Mouse (Mus musculus) forebrain, embryonic 12.5 days (tissue): ENCODE measurements around the gene Mgp. TPM values are rescaled to one million over a fixed set of nuclear protein-coding genes. Genes with fewer than 3 reads are reported as not detected.

ENCODE experiments used
- ATAC-seq: fragments of 200-750 bp; cut with Nextera tagmentation; 2 replicates; pipeline ENCODE4 v1.8.0; 2017; ENCODE audit warnings: moderate TSS enrichment; ENCODE audit not compliant: low FRiP score
- H3K27ac ChIP-seq: fragments of 300-500 bp; sonication (generic); 2 replicates; pipeline ENCODE4 v1.5.1; 2016; ENCODE audit warnings: mild to moderate bottlenecking
- H3K27me3 ChIP-seq: fragments of 300-500 bp; sonication (generic); 2 replicates; pipeline ENCODE4 v1.6.1; 2016; ENCODE audit warnings: mild to moderate bottlenecking
- H3K36me3 ChIP-seq: fragments of 300-500 bp; sonication (generic); replicated peaks from 2 replicates; pipeline ENCODE4 v1.6.1; 2016; ENCODE audit warnings: mild to moderate bottlenecking
- H3K4me1 ChIP-seq: fragments of 300-500 bp; sonication (generic); 2 replicates; pipeline ENCODE4 v1.6.1; 2016
- H3K4me2 ChIP-seq: fragments of 300-500 bp; sonication (generic); 2 replicates; pipeline ENCODE4 v1.6.1; 2016; ENCODE audit warnings: mild to moderate bottlenecking, moderate library complexity
- H3K4me3 ChIP-seq: fragments of 300-500 bp; sonication (generic); replicated peaks from 2 replicates; pipeline ENCODE4 v1.5.1; 2016; ENCODE audit warnings: mild to moderate bottlenecking
- H3K9ac ChIP-seq: fragments of 300-500 bp; sonication (generic); 2 replicates; pipeline ENCODE4 v1.6.1; 2016; ENCODE audit warnings: mild to moderate bottlenecking
- H3K9me3 ChIP-seq: fragments of 300-500 bp; sonication (generic); 2 replicates; pipeline ENCODE4 v1.6.1; 2016
- WGBS: fragments of 180-500 bp; shearing (Covaris S2); methylation state at CpG from one replicate; pipeline ENCODE4 v1.1.7; 2016; 5-methylcytosine and 5-hydroxymethylcytosine counted together
- polyA plus RNA-seq: library from polyadenylated mRNA; unstranded; fragments of >200 nt; fragmentation: Nextera tagmentation; extraction: Ambion mirVana; gene quantifications from 2 replicates; pipeline ENCODE4 v1.2.1, GENCODE M21; 2016

Gene Mgp
- polyA plus RNA-seq, 1 experiment from 2014 or later, result 7.2 TPM

GRCm38 (mm10) chr6:136857873-136858260 is 17.8 kb downstream of the Mgp start:
- Histone ChIP-seq H3K4me2 (no peak overlapping the region), H3K4me3 (no peak overlapping the region), H3K9me3 (no peaks in the 10 kb centered on the region), H3K27ac (no peak overlapping the region), H3K9ac (no peak overlapping the region), H3K27me3 (no peaks in the 10 kb centered on the region), H3K4me1 (peaks cover under 1% of the 10 kb centered on the region; the same call in 1 of the 2 replicates), H3K36me3 (no peaks in the 10 kb centered on the region)
- 72% methylated on average over 11 of the region's 11 CpGs for WGBS
- ATAC-seq, result no peak

- Histone ChIP-seq H3K4me1 (peaks cover 4% of the 10 kb centered on the region; the same call in 1 of the 2 replicates), H3K27ac (no peak within 1 kb of the TSS), H3K9me3 (no peaks in the 10 kb centered on the region), H3K36me3 (no peaks in the 10 kb centered on the region), H3K27me3 (no peaks in the 10 kb centered on the region), H3K4me2 (no peak within 1 kb of the TSS), H3K9ac (no peak within 1 kb of the TSS), H3K4me3 (no peak within 1 kb of the TSS)
- no peak for ATAC-seq
- 81% methylated on average over 18 of the region's 18 CpGs for WGBS
Measured at GRCm38 (mm10) chr6:136857186-136857872, 18.3 kb downstream of the Mgp start, which contains the start of gene Art4. Gene Art4 (minus strand): TSS chr6:136857733.

GRCm38 (mm10) chr6:136856071-136856636 is 19.5 kb downstream of the Mgp start:
- Histone ChIP-seq H3K4me3 (no peak overlapping the region), H3K4me2 (no peak overlapping the region), H3K27ac (no peak overlapping the region), H3K27me3 (no peaks in the 10 kb centered on the region), H3K9ac (no peak overlapping the region), H3K36me3 (no peaks in the 10 kb centered on the region), H3K4me1 (peaks cover 4% of the 10 kb centered on the region; the same call in 1 of the 2 replicates), H3K9me3 (no peaks in the 10 kb centered on the region)
- ATAC-seq, result no peak
- 67% methylated on average over 14 of the region's 14 CpGs for WGBS

GRCm38 (mm10) chr6:136855183-136855582 is 20.4 kb downstream of the Mgp start:
- whole genome bisulfite sequencing, result 73% methylated on average over 2 of the region's 2 CpGs
- Histone ChIP-seq H3K36me3 (no peaks in the 10 kb centered on the region), H3K4me3 (no peak overlapping the region), H3K4me2 (no peak overlapping the region), H3K4me1 (peaks cover 4% of the 10 kb centered on the region; the same call in 1 of the 2 replicates), H3K9ac (no peak overlapping the region), H3K27ac (no peak overlapping the region), H3K27me3 (no peaks in the 10 kb centered on the region), H3K9me3 (no peaks in the 10 kb centered on the region)
- no peak for ATAC-seq

- H3K4me1 ChIP-seq, result peaks cover 4% of the 10 kb centered on the region; the same call in 1 of the 2 replicates
- no peak overlapping the region for H3K27ac ChIP-seq
- H3K9ac ChIP-seq, result no peak overlapping the region
- H3K36me3 ChIP-seq, result no peaks in the 10 kb centered on the region
- H3K4me2 ChIP-seq, result no peak overlapping the region
- H3K27me3 ChIP-seq, result no peaks in the 10 kb centered on the region
- ATAC-seq, result no peak
- H3K4me3 ChIP-seq, result no peak overlapping the region
- 91% methylated on average over 11 of the region's 11 CpGs for WGBS
- H3K9me3 ChIP-seq, result no peaks in the 10 kb centered on the region
Measured at GRCm38 (mm10) chr6:136854361-136854781, 21.3 kb downstream of the Mgp start.

- Histone ChIP-seq H3K36me3 (no peaks in the 10 kb centered on the region), H3K27me3 (no peaks in the 10 kb centered on the region), H3K27ac (0 out of 2 replicates have a peak overlapping the region, but pooled peaks have one; percentile 25), H3K9me3 (no peaks in the 10 kb centered on the region), H3K4me2 (no peak overlapping the region), H3K4me1 (peaks cover 4% of the 10 kb centered on the region; the same call in 1 of the 2 replicates), H3K4me3 (no peak overlapping the region), H3K9ac (no peak overlapping the region)
- ATAC-seq, result no peak
- WGBS, result 53% methylated on average over 3 of the region's 3 CpGs
Measured at GRCm38 (mm10) chr6:136852762-136853161, 22.9 kb downstream of the Mgp start.

- WGBS, result 79% methylated on average over 4 of the region's 4 CpGs
Measured at GRCm38 (mm10) chr6:136852348-136852747, 23.3 kb downstream of the Mgp start.

GRCm38 (mm10) chr6:136850267-136850666 is 25.4 kb downstream of the Mgp start:
- H3K4me3 ChIP-seq, result no peak overlapping the region
- H3K27me3 ChIP-seq, result no peaks in the 10 kb centered on the region
- no peaks in the 10 kb centered on the region for H3K36me3 ChIP-seq
- no peak overlapping the region for H3K4me2 ChIP-seq
- H3K9me3 ChIP-seq, result no peaks in the 10 kb centered on the region
- H3K4me1 ChIP-seq, result peaks cover 4% of the 10 kb centered on the region; the same call in 1 of the 2 replicates
- H3K9ac ChIP-seq, result no peak overlapping the region
- WGBS, result 86% methylated on average over 6 of the region's 6 CpGs
- no peak overlapping the region for H3K27ac ChIP-seq
- no peak for ATAC-seq

More at GRCm38 (mm10) chr6:136852348-136852747, 23.3 kb downstream of the Mgp start:
- Histone ChIP-seq H3K27ac (no peak overlapping the region), H3K4me3 (no peak overlapping the region), H3K4me2 (no peak overlapping the region), H3K4me1 (peaks cover 4% of the 10 kb centered on the region; the same call in 1 of the 2 replicates), H3K36me3 (no peaks in the 10 kb centered on the region), H3K9ac (no peak overlapping the region), H3K9me3 (no peaks in the 10 kb centered on the region), H3K27me3 (no peaks in the 10 kb centered on the region)
- no peak for ATAC-seq

- Histone ChIP-seq H3K27me3 (no peaks in the 10 kb centered on the region), H3K4me1 (peaks cover 4% of the 10 kb centered on the region; the same call in 1 of the 2 replicates), H3K36me3 (no peaks in the 10 kb centered on the region), H3K9me3 (no peaks in the 10 kb centered on the region), H3K27ac (no peak overlapping the region), H3K4me2 (no peak overlapping the region), H3K9ac (no peak overlapping the region), H3K4me3 (no peak overlapping the region)
- WGBS, result 89% methylated on average over 5 of the region's 5 CpGs
- ATAC-seq, result no peak
Measured at GRCm38 (mm10) chr6:136848971-136849370, 26.7 kb downstream of the Mgp start.

- no peak overlapping the region for H3K9ac ChIP-seq
- 89% methylated on average over 8 of the region's 8 CpGs for WGBS
- no peaks in the 10 kb centered on the region for H3K27me3 ChIP-seq
- H3K36me3 ChIP-seq, result no peaks in the 10 kb centered on the region
- no peak overlapping the region for H3K4me3 ChIP-seq
- no peak overlapping the region for H3K27ac ChIP-seq
- no peaks in the 10 kb centered on the region for H3K9me3 ChIP-seq
- ATAC-seq, result no peak
- peaks cover 4% of the 10 kb centered on the region; the same call in 1 of the 2 replicates for H3K4me1 ChIP-seq
- no peak overlapping the region for H3K4me2 ChIP-seq
Measured at GRCm38 (mm10) chr6:136848399-136848798, 27.2 kb downstream of the Mgp start.

- no peaks in the 10 kb centered on the region for H3K9me3 ChIP-seq
- H3K4me1 ChIP-seq, result peaks cover 3% of the 10 kb centered on the region; the same call in 1 of the 2 replicates
- WGBS, result 23% methylated on average over 2 of the region's 2 CpGs
- H3K4me2 ChIP-seq, result no peak overlapping the region
- H3K4me3 ChIP-seq, result no peak overlapping the region
- no peak for ATAC-seq
- no peak overlapping the region for H3K27ac ChIP-seq
- no peaks in the 10 kb centered on the region for H3K36me3 ChIP-seq
- no peak overlapping the region for H3K9ac ChIP-seq
- no peaks in the 10 kb centered on the region for H3K27me3 ChIP-seq
Measured at GRCm38 (mm10) chr6:136847790-136848189, 27.8 kb downstream of the Mgp start.

- Histone ChIP-seq H3K27me3 (no peaks in the 10 kb centered on the region), H3K9ac (no peak overlapping the region), H3K27ac (no peak overlapping the region), H3K9me3 (no peaks in the 10 kb centered on the region), H3K4me1 (no peaks in the 10 kb centered on the region), H3K4me3 (no peak overlapping the region), H3K36me3 (no peaks in the 10 kb centered on the region), H3K4me2 (no peak overlapping the region)
- 95% methylated on average over 3 of the region's 3 CpGs for WGBS
- ATAC-seq, result no peak
Measured at GRCm38 (mm10) chr6:136847267-136847666, 28.4 kb downstream of the Mgp start.
